Mouse (Mus musculus) cerebellum, adult 2 months (tissue): ENCODE measurements around the gene Hadhb.

ENCODE experiments used
- CTCF ChIP-seq: fragments of 200-500 bp; IDR thresholded peaks from 2 replicates; pipeline ENCODE4 v1.5.1; 2011; ENCODE audit warnings: low read depth, mild to moderate bottlenecking, control low read depth, low read length, moderate library complexity, borderline replicate concordance; ENCODE audit not compliant: insufficient read depth
- POLR2A ChIP-seq: fragments of 200-500 bp; IDR thresholded peaks from 2 replicates; pipeline ENCODE4 v1.6.1; 2011; ENCODE audit warnings: low read length, control low read depth, borderline replicate concordance; ENCODE audit not compliant: insufficient read depth

- TF ChIP-seq CTCF = no peak
- TF ChIP-seq POLR2A = no peak
Observed at GRCm38 (mm10) chr5:30215970-30216369, 60.9 kb downstream of the Hadhb start.
